Mouse (Mus musculus) right cerebral cortex, postnatal 25 days (tissue): ENCODE data around the gene Psmd14.

Source experiments
- DNase-seq: peaks from one replicate; pipeline ENCODE4 v3.0.0; 2022

Psmd14 gene

DNA sequence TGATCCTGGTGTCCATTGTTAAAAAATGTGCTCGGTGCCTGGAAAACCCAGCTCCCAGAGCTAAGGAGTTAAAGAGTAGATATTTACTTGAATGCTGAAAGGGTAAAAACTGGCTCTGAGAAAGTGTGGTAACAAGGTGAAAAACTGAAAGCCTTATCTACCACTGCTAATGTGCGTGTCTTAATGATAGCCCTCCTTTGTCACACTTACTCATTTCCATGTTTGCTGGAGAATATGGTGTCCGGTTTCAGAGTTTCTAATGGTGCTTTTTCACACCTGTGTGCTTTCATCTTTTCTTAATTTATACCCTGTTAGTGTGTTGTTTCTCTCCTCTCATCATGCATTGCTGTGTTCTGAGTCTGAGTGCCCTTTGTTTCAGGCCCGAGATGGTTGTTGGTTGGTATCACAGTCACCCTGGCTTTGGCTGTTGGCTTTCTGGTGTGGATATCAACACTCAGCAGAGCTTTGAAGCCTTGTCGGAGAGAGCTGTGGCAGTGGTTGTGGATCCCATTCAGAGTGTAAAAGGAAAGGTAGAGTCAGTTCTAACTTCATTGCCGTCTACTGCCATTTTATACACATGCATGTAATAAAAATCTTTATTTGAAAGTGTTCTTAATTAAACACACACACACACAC lies 53.1 kb downstream of the Psmd14 start:
- no peak for DNase-seq

DNA sequence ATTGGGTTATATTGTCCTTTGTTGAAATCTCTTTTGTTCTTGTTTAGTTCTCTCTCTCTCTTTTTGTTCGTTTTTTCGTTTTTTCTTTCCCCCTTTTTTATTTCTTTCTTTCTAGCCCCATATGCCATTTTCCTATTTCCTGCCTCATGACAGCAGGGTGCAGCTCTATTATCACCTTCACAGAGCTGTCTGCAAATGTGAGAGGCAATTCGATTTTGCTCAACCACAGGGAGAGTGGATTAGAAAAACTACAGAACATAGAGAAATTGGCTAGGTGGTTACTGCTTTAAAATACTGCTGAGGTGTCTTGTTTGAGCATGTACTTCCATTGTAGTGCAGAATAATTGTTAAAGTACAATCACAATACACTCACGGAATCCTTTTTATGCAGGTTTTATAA lies 54.0 kb downstream of the Psmd14 start:
- DNase-seq, result no peak

DNA sequence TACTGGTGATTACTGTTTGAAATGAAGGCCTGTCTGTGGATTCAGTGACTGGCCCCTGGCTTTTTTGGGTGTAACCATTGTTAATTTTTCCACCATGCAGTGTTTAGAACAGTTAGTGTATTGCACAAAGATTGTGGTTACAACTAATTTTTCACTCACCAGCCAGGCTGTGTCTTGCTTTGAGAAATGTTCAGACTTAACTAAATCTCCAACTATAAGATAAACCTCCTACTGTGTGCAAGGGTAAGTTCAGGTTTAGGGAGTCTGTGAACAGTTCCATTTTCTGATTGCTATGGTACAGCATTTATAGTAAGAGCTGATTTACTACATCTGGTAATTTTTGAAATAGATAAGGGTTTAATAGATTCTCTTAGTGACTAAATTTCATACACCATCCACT lies 69.3 kb downstream of the Psmd14 start:
- DNase-seq, result no peak

DNA sequence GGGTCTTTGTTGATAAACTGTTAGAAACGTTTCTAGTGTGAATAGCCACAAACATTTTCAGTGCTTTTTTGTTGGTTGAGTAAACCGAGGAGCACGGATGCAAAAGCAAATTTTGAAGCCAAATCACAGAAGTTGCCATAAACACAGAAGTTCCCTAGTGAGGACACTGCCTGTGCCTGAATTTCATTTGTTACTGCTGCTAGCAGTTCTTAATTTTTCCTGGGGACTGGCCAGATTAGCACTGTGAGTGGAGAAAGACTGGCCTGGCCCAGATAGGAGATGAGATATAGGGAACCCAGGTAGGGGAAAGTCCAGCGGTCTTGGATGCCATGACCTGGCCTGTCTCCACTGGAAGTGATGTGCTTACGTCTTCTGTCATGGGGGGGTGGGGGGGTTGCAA lies 83.5 kb downstream of the Psmd14 start:
- DNase-seq, result no peak

DNA sequence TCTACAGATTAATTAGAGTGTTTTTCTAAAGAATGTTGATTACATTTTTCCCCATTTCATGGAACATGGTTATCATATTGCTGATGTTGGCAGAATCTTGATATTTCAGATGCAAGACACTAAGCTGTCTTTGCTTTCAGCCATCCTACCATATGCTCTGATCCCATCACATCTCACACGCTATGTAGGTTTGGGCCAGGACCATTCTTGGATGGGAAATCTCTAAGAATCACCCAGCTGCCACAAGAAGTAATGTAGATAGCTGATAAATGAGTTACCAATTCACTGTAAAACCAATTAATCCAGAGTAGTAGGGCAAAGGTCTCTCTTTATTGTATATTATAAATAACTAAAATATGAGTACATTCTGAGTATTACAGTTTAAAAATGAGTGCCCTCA lies 86.6 kb downstream of the Psmd14 start:
- DNase-seq, result no peak

DNA sequence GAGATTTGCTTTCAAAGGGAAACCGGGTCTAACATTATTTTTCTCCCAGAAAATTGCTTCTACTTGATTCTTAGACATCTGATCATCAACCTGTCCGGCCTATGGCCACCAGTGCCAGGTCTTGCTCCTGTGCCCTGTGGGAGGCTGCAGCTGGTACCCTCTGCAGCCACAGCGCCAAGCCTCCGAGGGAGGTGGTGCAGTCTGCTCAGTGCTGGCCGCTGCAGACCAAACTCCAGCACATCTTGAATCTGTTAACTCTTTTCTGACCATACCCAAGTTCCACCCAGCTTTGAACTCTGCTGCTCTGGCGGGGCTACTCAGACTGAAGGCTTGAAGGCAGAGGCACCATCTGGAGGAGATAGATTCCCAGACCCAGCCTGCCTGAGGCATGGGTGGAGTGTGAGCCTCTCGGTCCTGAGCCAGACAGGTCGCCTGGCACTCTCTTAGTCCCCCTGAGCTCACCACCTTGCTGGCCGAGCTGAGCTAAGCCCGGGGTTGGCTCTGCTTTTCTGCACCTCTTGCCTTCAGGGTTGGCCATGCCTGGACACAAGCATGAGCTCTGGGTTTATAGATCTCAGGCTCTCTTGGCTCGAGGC lies 91.3 kb downstream of the Psmd14 start, which contains the start of gene Tbr1:
Gene Tbr1 (plus strand): TSS at position 275 of the 596 bp plus-strand sequence.
- DNase-seq, result peak; percentile 43

DNA sequence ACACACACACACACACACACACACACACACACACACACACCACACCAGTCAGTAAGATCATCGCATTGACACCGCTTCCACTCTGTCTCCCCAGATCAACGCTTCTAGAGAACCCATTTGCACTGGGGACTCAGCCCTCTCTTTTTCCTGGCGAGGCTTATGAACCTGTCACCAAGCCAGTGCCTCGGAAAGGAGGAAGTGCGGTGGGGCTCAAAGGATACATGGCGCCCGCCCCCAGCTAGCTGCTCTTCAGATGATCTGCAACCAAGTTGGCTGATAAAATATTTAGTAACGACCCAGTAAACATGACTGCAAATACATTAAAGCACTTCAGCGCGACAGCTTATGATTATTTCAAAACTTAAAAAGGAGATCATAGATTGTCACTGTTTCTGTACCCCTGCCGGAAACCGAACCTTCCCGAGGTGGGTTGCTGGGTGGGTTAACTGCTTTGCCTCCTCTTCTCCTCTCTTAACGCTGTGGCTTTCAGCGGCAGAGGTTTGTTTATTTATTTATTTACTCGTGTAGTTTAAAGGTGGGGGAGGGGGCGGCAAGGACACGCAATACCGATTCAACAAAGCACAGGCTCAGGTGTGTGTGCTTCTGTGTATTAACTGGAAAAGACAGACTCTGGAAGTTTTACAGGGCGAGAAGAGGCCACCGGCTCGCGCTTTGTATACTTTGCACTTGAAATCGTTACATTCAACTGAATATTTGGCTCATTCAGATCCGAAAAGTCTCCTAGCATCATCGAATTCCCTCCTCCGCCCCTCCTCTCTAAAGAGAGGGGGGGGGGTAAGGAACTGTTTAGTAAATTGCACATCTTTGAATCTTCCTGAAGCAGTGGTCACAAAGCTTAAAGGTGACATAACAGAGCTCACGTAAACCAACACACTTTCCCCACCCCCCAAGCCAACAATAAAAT lies 92.2 kb downstream of the Psmd14 start:
- peak; percentile 47 for DNase-seq

DNA sequence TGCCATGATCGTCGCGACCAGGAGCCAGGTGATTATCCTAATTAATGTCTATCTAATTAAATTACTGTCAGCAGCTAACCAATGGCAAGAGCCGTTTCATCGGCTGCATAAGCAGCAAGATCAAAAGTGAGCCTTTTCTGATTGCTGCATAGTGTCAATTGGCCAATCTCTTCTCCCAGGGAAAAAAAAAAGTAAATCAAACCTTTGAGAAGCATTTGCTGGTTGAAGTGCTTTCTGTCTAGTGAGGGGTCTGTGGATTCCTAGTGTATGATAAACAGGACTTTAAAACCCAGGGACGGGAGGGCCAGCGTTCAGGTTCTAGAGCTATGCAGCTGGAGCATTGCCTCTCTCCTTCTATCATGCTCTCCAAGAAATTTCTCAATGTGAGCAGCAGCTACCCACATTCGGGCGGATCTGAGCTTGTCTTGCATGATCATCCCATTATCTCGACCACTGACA lies 92.9 kb downstream of the Psmd14 start:
- DNase-seq, result peak; percentile 59

DNA sequence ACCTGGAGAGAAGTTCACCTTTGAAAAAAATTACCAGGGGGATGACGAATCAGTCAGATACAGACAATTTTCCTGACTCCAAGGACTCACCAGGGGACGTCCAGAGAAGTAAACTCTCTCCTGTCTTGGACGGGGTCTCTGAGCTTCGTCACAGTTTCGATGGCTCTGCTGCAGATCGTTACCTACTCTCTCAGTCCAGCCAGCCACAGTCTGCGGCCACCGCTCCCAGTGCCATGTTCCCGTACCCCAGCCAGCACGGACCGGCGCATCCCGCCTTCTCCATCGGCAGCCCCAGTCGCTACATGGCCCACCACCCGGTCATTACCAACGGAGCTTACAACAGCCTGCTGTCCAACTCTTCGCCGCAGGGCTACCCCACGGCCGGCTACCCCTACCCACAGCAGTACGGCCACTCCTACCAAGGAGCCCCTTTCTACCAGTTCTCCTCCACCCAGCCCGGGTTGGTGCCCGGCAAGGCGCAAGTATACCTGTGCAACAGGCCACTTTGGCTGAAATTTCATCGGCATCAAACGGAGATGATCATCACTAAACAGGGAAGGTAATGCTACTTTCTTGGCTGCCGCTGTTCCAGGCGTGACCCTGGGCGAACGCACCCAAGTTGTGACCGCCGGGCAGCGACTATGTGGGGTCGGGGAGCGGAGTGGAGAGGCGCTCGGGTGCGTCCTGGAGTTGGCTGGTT lies 93.5 kb downstream of the Psmd14 start:
- DNase-seq, result peak; percentile 54

DNA sequence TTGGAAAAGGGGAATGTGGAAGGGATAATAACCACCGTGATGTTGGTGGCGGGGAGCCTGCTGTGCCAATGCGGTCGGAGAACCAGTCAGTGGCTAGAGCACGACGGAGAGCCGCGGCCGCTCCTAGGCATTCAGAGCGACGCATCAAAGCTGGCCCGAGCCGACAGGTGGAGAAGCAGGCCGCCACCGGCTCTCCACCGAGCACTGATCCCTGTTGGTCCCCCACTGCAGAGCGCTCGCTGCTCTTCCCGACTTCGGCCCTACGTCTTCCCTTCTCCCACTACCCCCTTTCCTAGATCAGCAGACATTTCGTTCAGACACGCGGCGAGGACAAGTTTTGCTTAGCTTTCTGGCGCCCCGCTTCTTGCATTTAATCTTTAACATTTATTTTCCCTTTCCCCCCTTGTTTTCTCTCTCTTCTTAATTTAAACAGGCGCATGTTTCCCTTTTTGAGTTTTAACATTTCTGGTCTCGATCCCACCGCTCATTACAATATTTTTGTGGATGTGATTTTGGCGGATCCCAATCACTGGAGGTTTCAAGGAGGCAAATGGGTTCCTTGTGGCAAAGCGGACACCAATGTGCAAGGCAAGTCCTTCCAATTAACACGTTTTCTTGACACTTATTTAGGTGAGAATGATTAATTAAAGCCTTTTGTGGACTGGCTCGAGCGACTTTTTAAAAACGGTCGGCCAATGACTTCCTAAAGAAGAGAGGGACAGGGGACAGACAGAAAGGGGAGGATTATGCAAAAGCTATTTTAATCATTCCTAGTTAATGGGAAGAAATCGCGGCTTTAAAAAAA lies 94.2 kb downstream of the Psmd14 start:
- DNase-seq, result peak; percentile 48

DNA sequence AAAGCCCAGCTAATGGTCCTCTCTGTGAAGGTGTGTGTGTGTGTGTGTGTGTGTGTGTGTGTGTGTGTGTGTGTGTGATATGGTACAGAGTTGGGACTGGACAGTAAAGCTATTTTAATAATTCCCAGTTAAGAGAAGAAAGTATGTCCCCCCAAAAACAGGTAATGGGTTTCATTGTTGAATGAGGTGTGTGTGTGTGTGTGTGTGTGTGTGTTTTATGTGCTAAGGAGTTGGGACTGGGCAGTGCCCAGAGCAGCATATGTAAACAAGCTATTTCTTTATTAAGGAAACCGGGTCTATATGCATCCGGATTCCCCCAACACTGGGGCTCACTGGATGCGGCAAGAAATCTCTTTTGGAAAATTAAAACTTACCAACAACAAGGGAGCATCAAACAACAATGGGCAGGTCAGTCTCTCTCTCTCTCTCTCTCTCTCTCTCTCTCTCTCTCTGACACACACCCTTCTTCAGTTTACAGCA lies 94.9 kb downstream of the Psmd14 start:
- DNase-seq, result no peak

DNA sequence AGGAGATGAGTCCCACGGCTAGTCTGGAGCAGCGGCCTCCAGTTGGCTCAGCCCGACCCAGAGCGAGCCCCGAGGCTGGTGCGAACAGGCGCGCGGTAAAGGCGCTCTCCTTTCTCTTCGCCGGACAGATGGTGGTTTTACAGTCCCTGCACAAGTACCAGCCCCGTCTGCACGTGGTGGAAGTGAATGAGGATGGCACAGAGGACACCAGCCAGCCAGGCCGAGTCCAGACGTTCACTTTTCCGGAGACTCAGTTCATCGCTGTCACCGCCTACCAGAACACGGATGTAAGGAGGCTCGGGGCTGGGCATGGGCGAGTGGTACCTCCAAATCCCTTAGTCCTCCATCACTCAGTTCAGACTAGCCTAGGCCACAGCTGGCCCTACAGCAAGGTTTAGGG lies 95.7 kb downstream of the Psmd14 start:
- peak; percentile 52 for DNase-seq

DNA sequence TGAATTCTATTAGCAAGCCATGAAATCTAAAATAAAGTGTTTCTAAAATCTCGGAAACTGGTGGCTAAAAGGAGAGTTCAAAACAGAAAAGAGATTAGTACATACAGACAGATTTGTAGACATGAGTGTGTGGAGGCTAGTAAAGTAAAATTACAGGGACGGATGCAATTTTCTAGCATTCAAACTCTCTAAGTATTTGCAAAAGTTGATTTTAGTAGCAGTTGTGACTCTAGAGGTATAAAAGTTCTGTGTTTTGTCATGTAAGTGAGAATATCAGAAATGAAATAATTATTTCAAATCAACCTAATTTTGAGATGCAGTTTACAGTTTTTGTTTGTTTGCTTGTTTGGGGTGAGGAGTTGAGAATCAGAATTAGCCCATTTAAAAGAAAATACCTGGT lies 96.3 kb downstream of the Psmd14 start:
- DNase-seq, result no peak

DNA sequence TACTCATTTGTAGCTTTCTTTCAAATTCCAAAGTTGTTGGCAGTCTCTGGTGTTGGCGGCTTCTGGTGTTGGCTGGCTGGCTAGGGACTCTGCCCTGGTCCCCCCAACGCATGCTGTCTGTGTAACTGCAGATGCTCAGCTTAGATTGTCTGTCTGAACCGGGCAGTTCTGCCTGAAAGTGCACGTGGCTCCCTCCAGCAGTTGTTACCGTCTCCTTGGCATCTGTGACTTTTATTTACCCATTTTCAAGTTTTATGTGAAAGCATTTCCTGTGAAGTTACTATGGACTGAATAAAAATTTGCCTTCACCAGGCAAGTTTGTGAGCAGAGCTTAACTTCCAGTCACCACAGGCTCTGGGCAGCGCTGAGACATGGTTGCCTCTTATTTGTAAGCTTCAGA lies 97.3 kb downstream of the Psmd14 start:
- DNase-seq, result no peak

DNA sequence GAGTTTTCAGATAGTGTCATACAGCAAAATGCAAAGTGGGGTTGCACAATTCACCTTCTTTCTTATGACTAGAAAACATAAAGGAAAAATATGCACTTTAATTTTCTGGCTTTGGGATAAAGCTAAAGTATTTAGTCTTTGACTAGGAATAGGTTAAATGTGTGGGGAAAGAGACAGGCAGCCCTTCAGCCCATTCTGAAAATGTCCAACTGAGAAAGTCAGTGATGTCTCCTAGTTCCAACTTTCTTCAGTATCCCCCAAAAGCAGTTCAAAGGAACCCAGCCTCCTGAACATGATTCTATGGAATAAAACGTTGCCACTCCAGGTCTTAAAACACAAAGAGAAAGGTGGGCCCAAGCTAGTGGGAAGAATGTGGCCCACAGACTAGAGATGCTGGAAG lies 97.9 kb downstream of the Psmd14 start:
- no peak for DNase-seq

DNA sequence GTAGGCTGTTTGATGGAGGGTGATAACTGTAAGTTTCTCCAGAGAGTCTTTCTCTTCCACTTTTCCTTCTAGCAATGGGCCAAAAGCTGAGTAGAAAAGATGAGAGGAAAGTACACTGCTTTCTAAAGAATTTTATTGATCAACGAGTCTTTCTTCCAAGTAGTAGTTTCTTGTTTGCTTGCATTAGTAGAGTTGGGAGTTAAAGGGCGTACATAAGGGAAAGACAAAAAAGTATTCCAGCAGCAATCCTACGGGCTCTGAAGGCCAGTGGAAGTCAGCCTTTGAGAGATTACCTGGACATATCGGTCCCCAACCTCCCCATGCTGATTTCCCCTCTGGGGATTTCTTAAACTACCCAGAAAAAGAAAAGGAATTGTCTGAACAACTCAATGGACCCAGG lies 99.3 kb downstream of the Psmd14 start:
- no peak for DNase-seq

DNA sequence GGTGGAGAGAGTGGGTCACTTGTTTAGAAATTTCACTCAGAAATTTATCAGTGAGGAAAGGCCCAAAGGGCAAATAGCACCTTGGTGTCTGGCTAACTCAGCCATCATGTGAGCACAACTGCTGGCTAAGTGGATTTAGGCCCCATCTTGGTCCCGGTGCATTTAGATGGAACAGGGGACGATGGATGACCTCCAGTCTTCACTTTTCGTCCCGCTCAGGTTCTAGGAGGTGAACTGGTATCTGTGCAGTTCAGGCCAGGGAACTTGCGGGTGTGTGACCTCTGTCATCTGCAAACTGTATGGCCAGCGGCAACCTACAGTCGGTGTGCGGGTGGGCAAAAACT lies 99.6 kb downstream of the Psmd14 start:
- DNase-seq, result no peak

DNA sequence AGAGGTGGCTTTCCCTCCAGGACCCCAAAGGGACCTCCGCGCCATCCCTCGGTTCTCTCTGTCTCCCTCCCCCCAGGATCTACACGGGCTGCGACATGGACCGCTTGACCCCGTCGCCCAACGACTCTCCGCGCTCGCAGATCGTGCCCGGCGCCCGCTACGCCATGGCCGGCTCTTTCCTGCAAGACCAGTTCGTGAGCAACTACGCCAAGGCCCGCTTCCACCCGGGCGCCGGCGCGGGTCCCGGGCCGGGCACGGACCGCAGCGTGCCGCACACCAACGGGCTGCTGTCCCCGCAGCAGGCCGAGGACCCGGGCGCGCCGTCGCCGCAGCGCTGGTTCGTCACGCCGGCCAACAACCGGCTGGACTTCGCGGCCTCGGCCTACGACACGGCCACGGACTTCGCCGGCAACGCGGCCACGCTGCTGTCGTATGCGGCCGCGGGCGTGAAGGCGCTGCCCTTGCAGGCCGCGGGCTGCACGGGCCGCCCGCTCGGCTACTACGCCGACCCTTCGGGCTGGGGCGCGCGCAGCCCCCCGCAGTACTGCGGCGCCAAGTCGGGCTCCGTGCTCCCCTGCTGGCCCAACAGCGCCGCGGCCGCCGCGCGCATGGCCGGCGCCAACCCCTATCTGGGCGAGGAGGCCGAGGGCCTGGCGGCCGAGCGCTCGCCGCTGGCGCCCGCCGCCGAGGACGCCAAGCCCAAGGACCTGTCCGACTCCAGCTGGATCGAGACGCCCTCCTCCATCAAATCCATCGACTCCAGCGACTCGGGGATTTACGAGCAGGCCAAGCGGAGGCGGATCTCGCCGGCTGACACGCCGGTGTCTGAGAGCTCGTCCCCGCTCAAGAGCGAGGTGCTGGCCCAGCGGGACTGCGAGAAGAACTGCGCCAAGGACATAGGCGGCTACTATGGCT lies 100.3 kb downstream of the Psmd14 start:
- peak; percentile 51 for DNase-seq

DNA sequence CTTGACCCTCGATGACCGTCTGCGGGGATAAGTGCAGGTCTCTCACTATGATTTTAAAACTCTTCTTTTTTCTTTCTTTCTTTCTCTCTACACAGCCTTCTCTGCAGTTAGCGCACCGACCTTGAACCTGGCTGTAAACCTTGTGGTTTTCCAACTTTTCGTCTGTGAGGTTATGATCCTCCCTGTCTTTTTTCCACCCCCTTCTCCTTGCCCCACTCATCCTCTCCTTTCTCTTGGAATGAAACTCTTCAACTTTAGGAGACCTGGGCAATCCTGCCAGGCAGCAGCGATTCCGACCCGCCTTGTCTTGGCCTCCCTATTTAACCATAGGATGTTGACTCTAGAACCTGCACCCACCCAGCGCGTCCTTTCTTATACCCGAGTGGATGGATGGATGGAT lies 101.0 kb downstream of the Psmd14 start:
- no peak for DNase-seq

DNA sequence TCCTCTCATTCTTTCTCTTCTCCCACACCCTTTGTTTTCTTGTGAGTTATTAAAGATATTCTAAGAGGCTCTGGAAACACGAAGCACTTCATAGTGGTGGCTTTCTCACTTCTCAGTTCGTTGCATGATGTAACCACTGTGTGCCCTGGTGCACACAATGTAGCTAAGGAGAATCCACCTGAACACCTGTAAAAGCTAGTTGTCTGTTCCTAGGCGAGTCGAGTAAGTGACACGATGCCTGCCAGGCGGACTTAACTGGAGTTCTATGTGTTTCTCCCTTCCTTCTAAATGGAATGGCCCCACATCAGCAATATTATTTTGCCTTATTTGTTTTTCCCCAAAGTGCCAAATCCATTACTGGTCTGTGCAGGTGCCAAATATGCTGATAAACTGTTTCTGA lies 101.6 kb downstream of the Psmd14 start:
- no peak for DNase-seq

DNA sequence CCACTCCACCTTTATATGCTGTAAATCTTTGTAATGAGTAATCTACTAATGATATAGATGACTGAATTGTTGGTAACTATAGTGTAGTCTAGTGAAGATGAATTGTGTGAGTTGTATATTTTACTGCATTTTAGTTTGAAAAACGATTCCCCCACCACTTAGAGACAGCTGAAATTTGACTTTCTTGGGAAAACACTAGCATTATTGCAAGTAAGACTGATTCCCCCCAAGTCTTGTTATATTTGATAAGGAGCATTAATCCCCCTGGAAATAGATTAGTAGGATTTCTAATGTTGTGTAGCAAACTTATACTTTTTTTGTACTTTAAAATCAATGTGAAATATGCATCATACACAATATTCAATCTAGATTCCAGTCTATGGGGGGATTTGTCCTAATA lies 102.0 kb downstream of the Psmd14 start:
- DNase-seq, result no peak
